Mouse (Mus musculus) kidney, postnatal 0 days (tissue): ENCODE measurements around the gene Prss48. TPM values are rescaled to one million over a fixed set of nuclear protein-coding genes. Genes with fewer than 3 reads are reported as not detected.

Experiments
- ATAC-seq: fragments of 200-750 bp; cut with Nextera tagmentation; replicated peaks from 2 replicates; pipeline ENCODE4 v1.8.0; 2017; ENCODE audit warnings: low read depth, moderate number of reproducible peaks, moderate TSS enrichment, moderate library complexity; ENCODE audit not compliant: low FRiP score
- DNase-seq: peaks from one replicate; pipeline ENCODE4 v3.0.0-alpha.2; 2016; ENCODE audit warnings: low spot score
- H3K27ac ChIP-seq: fragments of 300-500 bp; sonication (generic); 2 replicates; pipeline ENCODE4 v1.5.1; 2014; ENCODE audit warnings: mild to moderate bottlenecking
- H3K27me3 ChIP-seq: fragments of 300-500 bp; sonication (generic); 2 replicates; pipeline ENCODE4 v1.6.1; 2014; ENCODE audit warnings: low read length, mixed read lengths; ENCODE audit not compliant: insufficient read depth
- H3K36me3 ChIP-seq: fragments of 300-500 bp; sonication (generic); 2 replicates; pipeline ENCODE4 v1.6.1; 2014; ENCODE audit warnings: low read length, mixed read lengths; ENCODE audit not compliant: insufficient read depth
- H3K4me1 ChIP-seq: fragments of 300-500 bp; sonication (generic); replicated peaks from 2 replicates; pipeline ENCODE4 v1.6.1; 2014; ENCODE audit warnings: antibody characterized with exemption, low read length, mixed read lengths; ENCODE audit not compliant: insufficient read depth
- H3K4me2 ChIP-seq: fragments of 300-500 bp; sonication (generic); 2 replicates; pipeline ENCODE4 v1.6.1; 2014; ENCODE audit warnings: mild to moderate bottlenecking, low read length, moderate library complexity, mixed read lengths
- H3K4me3 ChIP-seq: fragments of 300-500 bp; sonication (generic); replicated peaks from 2 replicates; pipeline ENCODE4 v1.5.1; 2014; ENCODE audit warnings: low read depth, low read length
- H3K9ac ChIP-seq: fragments of 300-500 bp; sonication (generic); 2 replicates; pipeline ENCODE4 v1.6.1; 2014; ENCODE audit warnings: low read depth, low read length
- H3K9me3 ChIP-seq: fragments of 300-500 bp; sonication (generic); replicated peaks from 2 replicates; pipeline ENCODE4 v1.6.1; 2016; ENCODE audit warnings: low read length, inconsistent platforms, mixed read lengths
- CTCF ChIP-seq: IDR thresholded peaks from 2 replicates; pipeline ENCODE4 v1.5.1; 2016; ENCODE audit warnings: antibody characterized with exemption, low read depth, mild to moderate bottlenecking, moderate library complexity
- WGBS: fragments of 180-500 bp; shearing (Covaris S2); extraction: QIAGEN DNeasy Blood & Tissue Kit; methylation state at CpG from one replicate; pipeline ENCODE4 v1.1.7; 2014; 5-methylcytosine and 5-hydroxymethylcytosine counted together
- polyA plus RNA-seq: library from polyadenylated mRNA; unstranded; fragments of >200 nt; fragmentation: Nextera tagmentation; extraction: Ambion mirVana; gene quantifications from 2 replicates; pipeline ENCODE4 v1.2.1, GENCODE M21; 2015

Prss48 gene
- polyA plus RNA-seq, 1 experiment from 2014 or later: not detected

GRCm38 (mm10) chr3:86033455-86034090 lies 31.3 kb upstream of the Prss48 start:
- DNase-seq: no peak
- 61% methylated on average over 9 of the region's 9 CpGs for WGBS

GRCm38 (mm10) chr3:86030566-86030965 lies 28.3 kb upstream of the Prss48 start:
- Histone ChIP-seq H3K4me1 (no peaks in the 10 kb centered on the region), H3K9ac (no peak overlapping the region), H3K9me3 (no peaks in the 10 kb centered on the region), H3K27ac (no peak overlapping the region), H3K4me3 (no peak overlapping the region), H3K27me3 (no peaks in the 10 kb centered on the region), H3K36me3 (peaks cover 3% of the 10 kb centered on the region; the same call in 1 of the 2 replicates), H3K4me2 (no peak overlapping the region)
- 67% methylated on average over 4 of the region's 4 CpGs for WGBS
- ATAC-seq (no peak), DNase-seq (no peak)
- no peak for TF ChIP-seq CTCF

More at GRCm38 (mm10) chr3:86033455-86034090, 31.3 kb upstream of the Prss48 start:
- H3K4me3 ChIP-seq: no peak overlapping the region
- no peaks in the 10 kb centered on the region for H3K4me1 ChIP-seq
- no peak overlapping the region for H3K9ac ChIP-seq
- no peaks in the 10 kb centered on the region for H3K9me3 ChIP-seq
- H3K4me2 ChIP-seq: no peak overlapping the region
- no peak for TF ChIP-seq CTCF
- ATAC-seq: no peak
- no peaks in the 10 kb centered on the region for H3K27me3 ChIP-seq
- H3K27ac ChIP-seq: no peak overlapping the region
- H3K36me3 ChIP-seq: no peaks in the 10 kb centered on the region

- no peak overlapping the region for H3K4me2 ChIP-seq
- WGBS: 84% methylated on average over 15 of the region's 15 CpGs
- H3K27ac ChIP-seq: no peak overlapping the region
- ATAC-seq: no peak
- no peak overlapping the region for H3K4me3 ChIP-seq
- no peaks in the 10 kb centered on the region for H3K4me1 ChIP-seq
- H3K27me3 ChIP-seq: no peaks in the 10 kb centered on the region
- H3K9me3 ChIP-seq: no peaks in the 10 kb centered on the region
- DNase-seq: no peak
- peaks cover 3% of the 10 kb centered on the region; the same call in 1 of the 2 replicates for H3K36me3 ChIP-seq
- H3K9ac ChIP-seq: no peak overlapping the region
- no peak for TF ChIP-seq CTCF
Observed at GRCm38 (mm10) chr3:86028658-86029375, 26.5 kb upstream of the Prss48 start.

GRCm38 (mm10) chr3:86025341-86026137 lies 23.2 kb upstream of the Prss48 start:
- Histone ChIP-seq H3K4me1 (no peaks in the 10 kb centered on the region), H3K27ac (no peak overlapping the region), H3K27me3 (no peaks in the 10 kb centered on the region), H3K9ac (no peak overlapping the region), H3K36me3 (peaks cover 3% of the 10 kb centered on the region; the same call in 1 of the 2 replicates), H3K4me2 (no peak overlapping the region), H3K9me3 (no peaks in the 10 kb centered on the region), H3K4me3 (no peak overlapping the region)
- 91% methylated on average over 20 of the region's 20 CpGs for WGBS
- TF ChIP-seq CTCF: no peak
- ATAC-seq (no peak), DNase-seq (no peak)

- H3K27me3 ChIP-seq: no peaks in the 10 kb centered on the region
- DNase-seq: no peak
- no peak overlapping the region for H3K4me3 ChIP-seq
- ATAC-seq: no peak
- no peak overlapping the region for H3K4me2 ChIP-seq
- no peak overlapping the region for H3K9ac ChIP-seq
- no peak for TF ChIP-seq CTCF
- no peak overlapping the region for H3K27ac ChIP-seq
- no peaks in the 10 kb centered on the region for H3K4me1 ChIP-seq
- H3K36me3 ChIP-seq: peaks cover 3% of the 10 kb centered on the region; the same call in 1 of the 2 replicates
- no peaks in the 10 kb centered on the region for H3K9me3 ChIP-seq
- WGBS: 92% methylated on average over 12 of the region's 12 CpGs
Observed at GRCm38 (mm10) chr3:86024065-86024795, 21.9 kb upstream of the Prss48 start.

- no peak overlapping the region for H3K9ac ChIP-seq
- no peak for TF ChIP-seq CTCF
- H3K9me3 ChIP-seq: no peaks in the 10 kb centered on the region
- H3K4me3 ChIP-seq: no peak overlapping the region
- H3K27me3 ChIP-seq: no peaks in the 10 kb centered on the region
- H3K4me1 ChIP-seq: no peaks in the 10 kb centered on the region
- no peaks in the 10 kb centered on the region for H3K36me3 ChIP-seq
- ATAC-seq (no peak), DNase-seq (no peak)
- 90% methylated on average over 4 of the region's 4 CpGs for WGBS
- H3K4me2 ChIP-seq: no peak overlapping the region
- H3K27ac ChIP-seq: no peak overlapping the region
Observed at GRCm38 (mm10) chr3:86021651-86022050, 19.4 kb upstream of the Prss48 start.
